Mouse (Mus musculus) lung, adult 18-20 months (tissue): ENCODE measurements around the gene Gm4767.
"Not testable (repeated sequence)": the region's sequence is repeated elsewhere in the genome, so short reads cannot be mapped to it uniquely, and the experiment has no call there.

Experiments used
- DNase-seq, 2 experiments: peaks; one replicate each; pipeline ENCODE4 v3.0.0; 2022; ENCODE audit warnings: mixed read lengths in 2 of 2

Gm4767 gene

GRCm38 (mm10) chr10:81811899-81812298 is at the start of gene Gm4767:
TSS of gene Gm4767 (plus strand) at chr10:81812186.
- DNase-seq = peak; percentile 1 to 5

GRCm38 (mm10) chr10:81770506-81771403 is 41.2 kb upstream of the Gm4767 start, which contains the start of gene Gm3055:
TSS of gene Gm3055 (minus strand) at chr10:81771161.
- DNase-seq = not testable (repeated sequence)

- not testable (repeated sequence) for DNase-seq
These were observed 40.6 kb upstream of the Gm4767 start for GRCm38 (mm10) chr10:81771404-81771777.

DNA sequence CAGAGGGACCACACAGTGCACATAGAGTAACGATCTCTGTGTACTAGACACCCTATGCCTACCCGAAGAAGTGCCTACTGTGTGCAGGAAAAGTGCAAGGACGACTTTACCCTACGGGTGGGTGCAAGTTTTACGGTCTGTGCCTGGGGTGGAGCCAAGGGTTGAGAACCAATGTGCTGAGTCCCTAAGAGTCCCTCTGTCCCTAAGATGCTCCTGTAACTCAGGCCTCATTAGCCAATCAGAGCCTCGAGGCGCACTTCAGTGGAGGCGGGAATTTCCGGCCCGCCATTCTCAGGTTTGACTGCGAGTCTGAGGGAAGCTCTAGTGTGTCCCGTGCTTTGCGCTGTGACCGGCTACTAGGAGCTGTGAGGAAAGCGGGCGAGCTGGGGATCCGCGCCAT is 34.2 kb downstream of the Gm4767 start:
- DNase-seq = not testable (repeated sequence)

DNA sequence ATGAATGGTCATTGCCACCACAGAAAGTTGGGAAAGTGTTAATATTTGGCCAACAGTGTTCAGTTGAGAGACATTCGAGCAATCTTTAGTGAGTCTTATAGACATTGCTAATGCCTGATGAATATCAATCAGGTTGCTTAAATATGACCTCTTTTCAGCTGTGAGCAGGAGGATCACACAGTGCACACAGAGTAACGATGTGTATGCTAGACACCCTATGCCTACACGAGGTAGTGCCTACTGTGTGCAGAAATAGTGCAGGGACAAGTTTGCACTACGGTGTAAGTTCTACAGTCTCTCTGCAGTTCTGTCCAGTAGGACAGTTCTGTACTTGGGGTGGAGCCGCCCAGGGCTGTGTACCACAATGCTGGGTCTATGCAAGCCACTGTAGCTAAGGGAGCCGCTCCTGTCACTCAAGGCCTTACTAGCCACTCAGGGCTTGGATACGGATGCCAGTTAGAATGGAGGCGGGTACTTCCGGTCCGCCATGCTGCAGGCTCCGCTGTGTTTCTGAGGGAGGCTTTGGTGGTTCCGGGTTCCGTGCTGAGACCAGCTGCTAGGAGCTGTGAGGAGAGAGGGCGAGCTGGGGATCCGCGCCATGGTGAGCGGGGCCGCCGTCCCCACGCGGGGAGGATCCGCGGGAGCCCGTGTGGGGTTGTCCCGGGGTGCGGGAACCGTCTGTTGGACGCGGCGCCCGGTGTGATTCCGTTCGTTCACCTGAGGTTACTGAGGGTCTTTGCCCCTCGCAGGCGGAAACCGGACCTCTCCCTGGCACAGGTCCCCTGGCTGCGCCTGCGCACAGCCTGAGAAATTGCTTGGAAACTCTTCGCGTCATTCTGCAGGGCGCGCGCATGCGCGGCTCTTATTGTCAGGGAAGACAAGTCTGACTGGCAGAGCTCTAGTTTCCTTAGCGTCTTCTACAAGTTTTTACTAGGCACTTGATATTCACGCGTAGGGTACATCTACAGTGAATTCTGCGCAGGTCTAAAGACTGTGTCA is 51.7 kb downstream of the Gm4767 start, which contains the start of gene Gm32687:
TSS of gene Gm32687 (plus strand) at position 526 of the 999 bp plus-strand sequence.
- DNase-seq = peak in 1 of 2 experiments; percentile 2
